Mouse (Mus musculus): ENCODE results near the gene Ogdhl. TPM values are rescaled to one million over a fixed set of nuclear protein-coding genes. Genes with fewer than 3 reads are reported as not detected.
"Not testable (repeated sequence)": the region's sequence is repeated elsewhere in the genome, so short reads cannot be mapped to it uniquely, and the experiment has no call there.

The Ogdhl gene
- polyA plus RNA-seq, 1 experiment from 2014 or later: 9.2 TPM

- H3K9ac ChIP-seq: no peak overlapping the region
- no peak for ATAC-seq (ENCODE audit: insufficient number of reproducible peaks, low FRiP score, low TSS enrichment, low read depth)
- no peak overlapping the region for H3K4me3 ChIP-seq
- peaks cover 9% of the 10 kb centered on the region; the same call in 1 of the 2 replicates for H3K36me3 ChIP-seq
- no peaks in the 10 kb centered on the region for H3K27me3 ChIP-seq
- H3K9me3 ChIP-seq: no peaks in the 10 kb centered on the region
- no peak overlapping the region for H3K4me2 ChIP-seq
- no peak overlapping the region for H3K27ac ChIP-seq
- no peaks in the 10 kb centered on the region for H3K4me1 ChIP-seq
- WGBS: 55% methylated on average over 11 of the region's 11 CpGs
Measured at GRCm38 (mm10) chr14:32336547-32336946, 14.7 kb downstream of the Ogdhl start.

DNA sequence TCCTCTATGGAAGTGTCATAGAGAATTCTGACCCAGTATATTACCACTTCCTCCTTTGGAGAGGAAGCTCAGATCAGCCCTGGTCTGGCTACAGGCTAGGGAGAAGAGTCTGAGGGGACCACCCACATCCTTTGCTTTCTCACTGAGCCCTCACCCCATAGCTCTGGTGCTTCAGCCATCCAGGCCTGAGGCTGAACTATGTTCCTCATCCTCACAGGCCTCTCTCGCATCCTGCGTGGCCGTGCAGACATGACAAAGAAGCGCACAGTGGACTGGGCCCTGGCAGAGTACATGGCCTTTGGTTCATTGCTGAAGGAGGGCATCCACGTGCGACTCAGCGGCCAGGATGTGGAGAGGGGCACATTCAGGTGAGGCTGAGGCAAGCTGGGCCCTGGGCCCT is 20.0 kb downstream of the Ogdhl start:
- H3K9ac ChIP-seq: no peak overlapping the region
- H3K27me3 ChIP-seq: no peaks in the 10 kb centered on the region
- no peak overlapping the region for H3K4me2 ChIP-seq
- H3K36me3 ChIP-seq: peaks cover 12% of the 10 kb centered on the region
- no peak overlapping the region for H3K4me3 ChIP-seq
- no peaks in the 10 kb centered on the region for H3K4me1 ChIP-seq
- H3K9me3 ChIP-seq: no peaks in the 10 kb centered on the region
- no peak for ATAC-seq (ENCODE audit: insufficient number of reproducible peaks, low FRiP score, low TSS enrichment, low read depth)
- no peak overlapping the region for H3K27ac ChIP-seq
- 92% methylated on average over 7 of the region's 7 CpGs for WGBS

GRCm38 (mm10) chr14:32344176-32344575 is 22.4 kb downstream of the Ogdhl start:
- no peak overlapping the region for H3K4me2 ChIP-seq
- no peaks in the 10 kb centered on the region for H3K9me3 ChIP-seq
- no peak overlapping the region for H3K4me3 ChIP-seq
- ATAC-seq (ENCODE audit: insufficient number of reproducible peaks, low FRiP score, low TSS enrichment, low read depth): no peak
- H3K27me3 ChIP-seq: no peaks in the 10 kb centered on the region
- 89% methylated on average over 7 of the region's 7 CpGs for WGBS
- no peak overlapping the region for H3K27ac ChIP-seq
- no peak overlapping the region for H3K9ac ChIP-seq
- no peaks in the 10 kb centered on the region for H3K4me1 ChIP-seq
- H3K36me3 ChIP-seq: peaks cover 12% of the 10 kb centered on the region

DNA sequence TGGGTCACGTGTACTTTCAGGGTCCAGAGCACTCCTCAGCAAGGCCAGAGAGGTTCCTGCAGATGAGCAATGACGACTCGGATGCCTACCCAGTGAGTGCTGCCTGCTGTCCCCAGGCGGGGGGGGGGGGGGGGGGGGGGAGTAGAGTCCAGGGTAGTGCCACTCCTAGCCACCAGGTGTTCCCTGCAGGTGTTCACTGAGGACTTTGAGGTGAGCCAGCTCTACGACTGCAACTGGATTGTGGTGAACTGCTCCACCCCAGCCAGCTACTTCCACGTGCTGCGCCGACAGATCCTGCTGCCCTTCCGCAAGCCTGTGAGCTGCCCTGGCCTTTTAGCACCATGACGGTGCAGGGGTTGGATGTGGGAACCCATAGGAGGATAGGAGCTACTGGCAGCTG is 22.9 kb downstream of the Ogdhl start:
- Histone ChIP-seq H3K4me1 (no peaks in the 10 kb centered on the region), H3K36me3 (peaks cover 12% of the 10 kb centered on the region), H3K27ac (no peak overlapping the region), H3K27me3 (no peaks in the 10 kb centered on the region), H3K4me3 (no peak overlapping the region), H3K4me2 (no peak overlapping the region), H3K9me3 (no peaks in the 10 kb centered on the region), H3K9ac (no peak overlapping the region)
- WGBS: 76% methylated on average over 9 of the region's 10 CpGs
- ATAC-seq (ENCODE audit: insufficient number of reproducible peaks, low FRiP score, low TSS enrichment, low read depth): no peak

DNA sequence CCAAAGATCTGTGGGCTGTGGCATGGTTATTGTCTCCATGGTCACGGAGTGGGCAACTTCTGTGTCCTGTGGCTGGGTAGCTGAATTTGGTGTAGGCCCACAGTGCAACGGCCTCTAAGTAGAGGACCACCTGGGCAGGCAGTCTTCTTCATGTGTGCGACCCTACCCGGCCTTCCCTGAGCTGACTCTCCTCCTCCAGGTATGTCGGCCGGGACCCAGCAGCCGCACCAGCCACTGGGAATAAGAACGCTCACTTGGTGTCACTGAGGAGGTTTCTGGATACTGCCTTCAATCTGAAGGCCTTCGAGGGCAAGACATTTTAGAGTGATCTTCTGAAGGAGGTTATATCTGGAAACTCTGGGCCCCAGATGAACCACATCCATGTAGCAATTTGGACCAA is 25.5 kb downstream of the Ogdhl start:
- peaks cover 5% of the 10 kb centered on the region for H3K36me3 ChIP-seq
- no peaks in the 10 kb centered on the region for H3K4me1 ChIP-seq
- WGBS: 94% methylated on average over 9 of the region's 9 CpGs
- no peaks in the 10 kb centered on the region for H3K27me3 ChIP-seq
- H3K4me3 ChIP-seq: no peak overlapping the region
- no peaks in the 10 kb centered on the region for H3K9me3 ChIP-seq
- H3K9ac ChIP-seq: no peak overlapping the region
- H3K4me2 ChIP-seq: no peak overlapping the region
- no peak overlapping the region for H3K27ac ChIP-seq
- ATAC-seq (ENCODE audit: insufficient number of reproducible peaks, low FRiP score, low TSS enrichment, low read depth): no peak

GRCm38 (mm10) chr14:32351181-32351920 is 29.5 kb downstream of the Ogdhl start:
- not testable (repeated sequence) for H3K9me3 ChIP-seq; H3K27ac ChIP-seq; ATAC-seq (ENCODE audit: insufficient number of reproducible peaks, low FRiP score, low TSS enrichment, low read depth); H3K9ac ChIP-seq; H3K4me2 ChIP-seq; H3K36me3 ChIP-seq; H3K4me3 ChIP-seq; H3K27me3 ChIP-seq; H3K4me1 ChIP-seq
- WGBS: 24% methylated on average over 6 of the region's 6 CpGs

GRCm38 (mm10) chr14:32364359-32364758 is 42.5 kb downstream of the Ogdhl start:
- no peak overlapping the region for H3K27ac ChIP-seq
- 51% methylated on average over 7 of the region's 7 CpGs for WGBS
- H3K9ac ChIP-seq: no peak overlapping the region
- H3K4me1 ChIP-seq: no peaks in the 10 kb centered on the region
- no peaks in the 10 kb centered on the region for H3K36me3 ChIP-seq
- no peaks in the 10 kb centered on the region for H3K27me3 ChIP-seq
- H3K9me3 ChIP-seq: no peaks in the 10 kb centered on the region
- no peak overlapping the region for H3K4me2 ChIP-seq
- no peak overlapping the region for H3K4me3 ChIP-seq
- ATAC-seq (ENCODE audit: insufficient number of reproducible peaks, low FRiP score, low TSS enrichment, low read depth): no peak

DNA sequence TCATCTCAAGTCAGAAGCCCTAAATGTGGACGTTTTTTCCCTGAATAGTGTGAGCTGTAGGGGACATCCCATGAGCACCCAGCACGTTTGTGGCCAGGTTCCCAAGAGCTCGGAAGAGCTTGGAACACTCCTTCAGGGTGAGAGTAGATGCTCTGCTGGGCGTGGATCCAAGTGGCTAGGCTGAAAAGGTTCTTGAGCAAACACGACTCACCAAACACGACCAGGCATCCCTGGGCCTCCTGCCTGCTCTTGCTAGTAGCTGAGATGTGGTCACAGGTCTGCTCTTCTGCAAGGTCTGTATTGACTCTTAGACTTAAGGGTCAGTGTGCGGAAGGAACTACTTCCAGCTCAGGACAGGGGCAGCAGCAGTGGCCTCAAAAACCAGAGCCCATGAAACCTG is 47.9 kb downstream of the Ogdhl start:
- H3K9ac ChIP-seq: no peak overlapping the region

DNA sequence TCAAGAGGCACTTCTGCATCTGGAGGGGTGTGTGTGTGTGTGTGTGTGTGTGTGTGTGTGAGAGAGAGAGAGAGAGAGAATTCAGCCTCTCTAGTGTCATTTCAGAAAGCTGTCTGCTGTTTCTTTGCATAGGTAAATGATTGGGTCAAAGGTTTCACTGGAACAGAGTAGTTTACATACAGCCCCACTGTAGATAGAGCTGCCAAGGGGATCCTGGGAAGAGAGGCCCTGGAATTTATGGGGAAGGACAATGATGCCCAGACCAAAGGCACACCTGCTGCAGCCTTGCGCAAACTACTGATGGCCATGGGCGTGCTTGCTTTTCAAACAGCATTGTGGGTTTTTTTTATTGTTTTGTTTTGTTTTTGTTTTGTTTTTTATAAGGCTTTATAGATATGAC is 50.7 kb downstream of the Ogdhl start:
- WGBS: 78% methylated on average over 2 of the region's 2 CpGs
- no peak overlapping the region for H3K4me3 ChIP-seq

More for the DNA sequence above, 47.9 kb downstream of the Ogdhl start:
- H3K4me1 ChIP-seq: no peaks in the 10 kb centered on the region
- no peaks in the 10 kb centered on the region for H3K27me3 ChIP-seq
- H3K4me2 ChIP-seq: no peak overlapping the region
- H3K27ac ChIP-seq: no peak overlapping the region
- H3K36me3 ChIP-seq: no peaks in the 10 kb centered on the region
- no peak overlapping the region for H3K4me3 ChIP-seq
- 61% methylated on average over 7 of the region's 7 CpGs for WGBS
- no peaks in the 10 kb centered on the region for H3K9me3 ChIP-seq
- ATAC-seq (ENCODE audit: insufficient number of reproducible peaks, low FRiP score, low TSS enrichment, low read depth): no peak

GRCm38 (mm10) chr14:32379395-32380098 is 57.7 kb downstream of the Ogdhl start:
- Histone ChIP-seq H3K9ac (no peak overlapping the region), H3K4me1 (peaks cover 8% of the 10 kb centered on the region; the same call in 1 of the 2 replicates), H3K4me2 (no peak overlapping the region), H3K9me3 (no peaks in the 10 kb centered on the region), H3K4me3 (no peak overlapping the region), H3K36me3 (no peaks in the 10 kb centered on the region), H3K27ac (no peak overlapping the region), H3K27me3 (peaks cover 37% of the 10 kb centered on the region)
- no peak for ATAC-seq (ENCODE audit: insufficient number of reproducible peaks, low FRiP score, low TSS enrichment, low read depth)
- 8% methylated on average over 22 of the region's 22 CpGs for WGBS

More for the DNA sequence above, 50.7 kb downstream of the Ogdhl start:
- Histone ChIP-seq H3K27ac (no peak overlapping the region), H3K4me1 (no peaks in the 10 kb centered on the region), H3K9ac (no peak overlapping the region), H3K4me2 (no peak overlapping the region), H3K36me3 (no peaks in the 10 kb centered on the region), H3K27me3 (no peaks in the 10 kb centered on the region), H3K9me3 (no peaks in the 10 kb centered on the region)
- ATAC-seq (ENCODE audit: insufficient number of reproducible peaks, low FRiP score, low TSS enrichment, low read depth): no peak

GRCm38 (mm10) chr14:32380099-32380480 is 58.3 kb downstream of the Ogdhl start:
- no peak for ATAC-seq (ENCODE audit: insufficient number of reproducible peaks, low FRiP score, low TSS enrichment, low read depth)
- 39% methylated on average over 3 of the region's 3 CpGs for WGBS
- no peak overlapping the region for H3K4me2 ChIP-seq
- H3K9ac ChIP-seq: no peak overlapping the region
- H3K4me1 ChIP-seq: peaks cover 8% of the 10 kb centered on the region; the same call in 1 of the 2 replicates
- H3K27ac ChIP-seq: no peak overlapping the region
- H3K9me3 ChIP-seq: no peaks in the 10 kb centered on the region
- no peak overlapping the region for H3K4me3 ChIP-seq
- H3K27me3 ChIP-seq: peaks cover 37% of the 10 kb centered on the region
- H3K36me3 ChIP-seq: no peaks in the 10 kb centered on the region

DNA sequence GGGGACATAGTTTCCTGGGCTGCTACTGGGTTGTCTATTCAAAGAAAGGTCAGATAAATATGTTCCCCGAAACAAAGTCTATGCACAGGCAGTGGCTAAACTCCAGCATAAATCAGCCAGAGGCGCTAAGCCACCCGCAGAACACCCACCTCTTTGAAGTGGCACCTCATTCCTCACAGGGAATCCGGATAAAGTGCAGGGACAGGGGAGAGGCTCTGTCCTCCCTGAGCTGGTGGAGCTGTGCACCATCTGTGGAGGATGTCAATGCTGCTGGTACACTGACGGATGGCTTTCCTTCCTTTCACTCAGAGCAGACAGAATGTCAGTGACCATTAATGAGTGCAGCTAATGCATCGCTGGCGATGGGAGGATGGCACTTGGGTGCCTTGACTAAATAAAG is 59.2 kb downstream of the Ogdhl start:
- 14% methylated on average over 7 of the region's 7 CpGs for WGBS
- no peak overlapping the region for H3K9ac ChIP-seq
- peaks cover 37% of the 10 kb centered on the region for H3K27me3 ChIP-seq

More for the DNA sequence above, 59.2 kb downstream of the Ogdhl start:
- no peak overlapping the region for H3K4me3 ChIP-seq
- no peaks in the 10 kb centered on the region for H3K9me3 ChIP-seq
- H3K36me3 ChIP-seq: no peaks in the 10 kb centered on the region
- peaks cover 8% of the 10 kb centered on the region; the same call in 1 of the 2 replicates for H3K4me1 ChIP-seq
- no peak overlapping the region for H3K27ac ChIP-seq
- no peak overlapping the region for H3K4me2 ChIP-seq
- ATAC-seq (ENCODE audit: insufficient number of reproducible peaks, low FRiP score, low TSS enrichment, low read depth): no peak

Data from limb, embryonic 15.5 days (tissue).